Mouse (Mus musculus): ENCODE measurements at regions not wholly inside any gene's neighbourhood (a gene's known extent, or its start where the extent isn't known, plus 50 kb on each side); places are given as distances from the start of the nearest gene placed in this dataset.

DNA sequence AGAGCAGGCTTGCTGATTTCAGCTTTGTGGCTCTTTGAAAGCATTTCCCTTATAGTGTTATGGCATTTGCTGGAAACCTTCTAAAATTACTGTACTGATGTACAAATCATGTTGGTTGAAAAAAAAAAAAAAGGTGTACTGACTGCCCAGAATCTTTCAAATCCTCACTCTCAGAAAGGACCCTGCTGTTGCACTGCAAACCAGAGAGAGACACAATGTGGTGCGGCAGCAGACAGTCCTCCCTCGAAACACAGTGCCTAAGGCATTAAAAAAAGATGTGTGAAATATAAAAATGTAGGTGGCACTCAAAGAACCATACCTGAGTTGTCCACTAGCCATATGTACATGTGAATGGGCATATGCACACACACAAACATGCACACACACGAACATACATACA lies 128.3 kb downstream of the Actr3 start:
- TF ChIP-seq POLR2A (IDR thresholded peaks at IDR 0.05; ENCODE audit: extremely low read depth, insufficient read depth, low read length) (no peak), CTCF (IDR thresholded peaks at IDR 0.05; ENCODE audit: extremely low read depth, insufficient read depth, low read length) (no peak)
